Mouse (Mus musculus) retina, adult 2 months (tissue): ENCODE data around the gene Krt27.
A peak's percentile ranks its signal among the peaks of the same experiment; 100 is the strongest.

Experiments
- DNase-seq: peaks from one replicate; pipeline ENCODE4 v3.0.0-alpha.2; 2012; ENCODE audit warnings: low read depth, low spot score

Krt27 gene

GRCm38 (mm10) chr11:99351004-99351403, at the start of gene Krt27:
Gene Krt27, minus strand, starts transcription at chr11:99351104.
- no peak for DNase-seq

GRCm38 (mm10) chr11:99399956-99400549, 49.1 kb upstream of the Krt27 start:
- no peak for DNase-seq

GRCm38 (mm10) chr11:99398832-99399231, 47.9 kb upstream of the Krt27 start:
- DNase-seq = no peak

GRCm38 (mm10) chr11:99398084-99398483, 47.2 kb upstream of the Krt27 start:
- no peak for DNase-seq

GRCm38 (mm10) chr11:99396661-99397060, 45.8 kb upstream of the Krt27 start:
- no peak for DNase-seq

- DNase-seq = no peak
These were observed 45.1 kb upstream of the Krt27 start for GRCm38 (mm10) chr11:99396034-99396433.

GRCm38 (mm10) chr11:99392492-99392891, 41.6 kb upstream of the Krt27 start:
- no peak for DNase-seq

- DNase-seq = no peak
These were observed 40.5 kb upstream of the Krt27 start for GRCm38 (mm10) chr11:99391375-99391774.

- no peak for DNase-seq
These were observed 40.0 kb upstream of the Krt27 start for GRCm38 (mm10) chr11:99390866-99391265.

- DNase-seq = no peak
These were observed 38.4 kb upstream of the Krt27 start, which contains the start of gene Krt10 for GRCm38 (mm10) chr11:99389264-99389663. Gene Krt10, minus strand, starts transcription at chr11:99389364.

GRCm38 (mm10) chr11:99388661-99389060, 37.8 kb upstream of the Krt27 start:
- DNase-seq = no peak

GRCm38 (mm10) chr11:99385813-99386721, 35.2 kb upstream of the Krt27 start:
- DNase-seq = peak; percentile 69

- peak; percentile 66 for DNase-seq
These were observed 28.7 kb upstream of the Krt27 start for GRCm38 (mm10) chr11:99379568-99379967.

- no peak for DNase-seq
These were observed 23.9 kb upstream of the Krt27 start, which contains the start of gene Krt28 for GRCm38 (mm10) chr11:99374803-99375202. Gene Krt28, minus strand, starts transcription at chr11:99374903.

GRCm38 (mm10) chr11:99369853-99370451, 19.0 kb upstream of the Krt27 start:
- DNase-seq = no peak

GRCm38 (mm10) chr11:99369229-99369628, 18.3 kb upstream of the Krt27 start:
- no peak for DNase-seq

GRCm38 (mm10) chr11:99366791-99367190, 15.9 kb upstream of the Krt27 start:
- DNase-seq = no peak

- DNase-seq = no peak
These were observed 13.5 kb upstream of the Krt27 start for GRCm38 (mm10) chr11:99364412-99364811.

- no peak for DNase-seq
These were observed 10.5 kb upstream of the Krt27 start for GRCm38 (mm10) chr11:99361423-99361822.

GRCm38 (mm10) chr11:99339299-99339847, 11.5 kb downstream of the Krt27 start:
- no peak for DNase-seq

GRCm38 (mm10) chr11:99337866-99338265, 13.0 kb downstream of the Krt27 start, which contains the start of gene Krt26:
Gene Krt26, minus strand, starts transcription at chr11:99337966.
- DNase-seq = no peak

GRCm38 (mm10) chr11:99333426-99333825, 17.5 kb downstream of the Krt27 start:
- no peak for DNase-seq
